Mouse (Mus musculus): Measurements from ENCODE around the gene Ss18l1. TPM values are rescaled to one million over a fixed set of nuclear protein-coding genes. Genes with fewer than 3 reads are reported as not detected.

Ss18l1 gene
- total and polyA plus RNA-seq, 3 experiments = 3.1 to 4.3 TPM; not detected in 1

DNA sequence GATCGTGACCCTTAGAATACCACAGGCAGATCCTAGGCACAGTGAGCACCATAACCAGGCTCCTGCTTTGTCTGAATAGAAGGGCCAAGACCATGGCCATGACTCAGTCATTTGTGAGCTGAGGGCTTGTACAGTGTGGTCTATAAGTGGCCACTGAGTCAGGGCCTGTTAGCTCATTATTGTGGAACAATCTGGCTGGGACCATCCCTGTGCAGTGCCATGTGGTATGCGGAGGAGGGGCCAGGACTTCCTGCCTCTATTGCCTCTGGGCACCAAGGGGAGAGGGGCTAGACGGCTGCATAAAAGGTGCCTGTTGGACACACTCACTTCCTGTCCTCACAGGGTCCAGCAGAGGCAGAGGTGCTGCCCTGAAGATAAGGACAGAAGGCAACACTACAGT lies 8.4 kb upstream of the Ss18l1 start:
- Histone ChIP-seq H3K4me3 (ENCODE audit: control insufficient read depth in 1 of 2, insufficient read depth in 1 of 2, low read depth in 2 of 2, low read length in 2 of 2) (no peak overlapping the region), H3K9me3 (replicated peaks; ENCODE audit: insufficient read depth, low read length) (no peaks in the 10 kb centered on the region), H3K4me1 (ENCODE audit: control insufficient read depth in 1 of 2, insufficient read depth in 2 of 2, low read length in 2 of 2) (peaks cover 0 to 17% of the 10 kb centered on the region in 2 experiments; a peak in 2 of 4 replicates), H3K27me3 (ENCODE audit: control insufficient read depth in 1 of 2, insufficient read depth in 2 of 2, low read length in 2 of 2) (no peaks in the 10 kb centered on the region), H3K79me2 (ENCODE audit: control insufficient read depth, insufficient read depth, low read length, poor library complexity) (peaks cover 2% of the 10 kb centered on the region), H3K36me3 (ENCODE audit: control insufficient read depth in 1 of 2, insufficient read depth in 2 of 2, low read length in 2 of 2) (peaks cover 19 to 26% of the 10 kb centered on the region in 2 experiments), H3K27ac (ENCODE audit: control insufficient read depth, low read depth, low read length) (no peak overlapping the region), H3K9ac (ENCODE audit: control insufficient read depth, low read depth, low read length, poor library complexity, severe bottlenecking) (no peak overlapping the region)
- no peak for DNase-seq (ENCODE audit: low read depth, low spot score)
- no peak for TF ChIP-seq POLR2A (IDR thresholded peaks at IDR 0.05; ENCODE audit: control insufficient read depth in 1 of 2, insufficient read depth in 1 of 2, low read depth in 1 of 2, low read length in 2 of 2, poor library complexity in 1 of 2)
- no peak for TF ChIP-seq GATA1 (IDR thresholded peaks at IDR 0.05; ENCODE audit: low read depth, low read length)
- no peak for TF ChIP-seq MXI1 (IDR thresholded peaks at IDR 0.05; ENCODE audit: low read depth, low read length)
- no peak for TF ChIP-seq POLR2AphosphoS5 (IDR thresholded peaks at IDR 0.05; ENCODE audit: borderline replicate concordance, low read depth, low read length)

DNA sequence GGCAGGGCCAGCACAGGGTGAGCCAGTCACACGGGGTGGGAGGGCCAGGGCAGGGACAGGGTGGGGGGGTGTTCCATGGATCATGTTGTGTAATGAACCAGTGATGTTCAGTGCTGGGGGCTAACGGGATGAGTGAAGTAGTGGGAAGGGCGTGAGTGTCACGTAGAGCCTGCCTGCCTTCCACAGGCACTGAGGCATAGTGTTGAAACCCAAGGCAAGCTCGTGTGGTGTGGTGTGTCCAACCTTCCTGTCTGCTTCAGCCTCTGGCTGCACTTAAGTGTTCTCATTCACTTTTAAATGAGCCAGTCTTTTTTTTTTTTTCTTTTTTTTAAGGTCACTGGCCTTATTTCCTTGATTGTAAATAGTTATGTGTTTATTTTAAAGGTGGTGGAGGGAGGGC lies 7.6 kb upstream of the Ss18l1 start:
- no peak overlapping the region for H3K9ac ChIP-seq (ENCODE audit: control insufficient read depth, low read depth, low read length, poor library complexity, severe bottlenecking)
- H3K4me3 ChIP-seq (ENCODE audit: control insufficient read depth in 1 of 2, insufficient read depth in 1 of 2, low read depth in 2 of 2, low read length in 2 of 2) = no peak overlapping the region
- DNase-seq (ENCODE audit: low read depth, low spot score) = no peak
- H3K27me3 ChIP-seq (ENCODE audit: control insufficient read depth in 1 of 2, insufficient read depth in 2 of 2, low read length in 2 of 2) = no peaks in the 10 kb centered on the region
- H3K79me2 ChIP-seq (ENCODE audit: control insufficient read depth, insufficient read depth, low read length, poor library complexity) = peaks cover 6% of the 10 kb centered on the region
- no peak for TF ChIP-seq SIN3A (IDR thresholded peaks at IDR 0.05; ENCODE audit: low read length)
- TF ChIP-seq KAT2A (conservative IDR thresholded peaks at IDR 0.05; ENCODE audit: low read depth, low read length) = no peak
- no peak for TF ChIP-seq ETS1 (IDR thresholded peaks at IDR 0.05; ENCODE audit: low read depth, low read length)
- no peak for TF ChIP-seq POLR2A (IDR thresholded peaks at IDR 0.05; ENCODE audit: control insufficient read depth in 1 of 2, insufficient read depth in 1 of 2, low read depth in 1 of 2, low read length in 2 of 2, poor library complexity in 1 of 2)
- no peak for TF ChIP-seq GABPA (IDR thresholded peaks at IDR 0.05; ENCODE audit: low read depth, low read length)
- TF ChIP-seq E2F4 (IDR thresholded peaks at IDR 0.05; ENCODE audit: borderline replicate concordance, low read depth, low read length) = no peak
- no peak for TF ChIP-seq EP300 (IDR thresholded peaks at IDR 0.05; ENCODE audit: low read depth in 1 of 2, low read length in 2 of 2)
- TF ChIP-seq MAX (IDR thresholded peaks at IDR 0.05; ENCODE audit: low read length) = no peak
- TF ChIP-seq ZC3H11A (IDR thresholded peaks at IDR 0.05; ENCODE audit: low read depth, low read length) = no peak
- TF ChIP-seq NRF1 (IDR thresholded peaks at IDR 0.05; ENCODE audit: insufficient read depth, low read depth, low read length, poor library complexity, severe bottlenecking) = no peak
- TF ChIP-seq TBP (IDR thresholded peaks at IDR 0.05; ENCODE audit: low read depth, low read length) = no peak
- no peak for TF ChIP-seq MYC (IDR thresholded peaks at IDR 0.05; ENCODE audit: low read depth, low read length)
- TF ChIP-seq USF2 (IDR thresholded peaks at IDR 0.05; ENCODE audit: borderline replicate concordance in 1 of 2, insufficient read depth in 1 of 2, low read depth in 1 of 2, low read length in 2 of 2) = no peak
- H3K36me3 ChIP-seq (ENCODE audit: control insufficient read depth in 1 of 2, insufficient read depth in 2 of 2, low read length in 2 of 2) = peaks cover 19 to 28% of the 10 kb centered on the region in 2 experiments
- no peaks in the 10 kb centered on the region for H3K9me3 ChIP-seq (replicated peaks; ENCODE audit: insufficient read depth, low read length)
- peaks cover 0 to 17% of the 10 kb centered on the region in 2 experiments; a peak in 2 of 4 replicates for H3K4me1 ChIP-seq (ENCODE audit: control insufficient read depth in 1 of 2, insufficient read depth in 2 of 2, low read length in 2 of 2)
- no peak overlapping the region for H3K27ac ChIP-seq (ENCODE audit: control insufficient read depth, low read depth, low read length)

Data from MEL (cell line).